Mouse (Mus musculus) granulocyte monocyte progenitor cell, adult 5-6 weeks (primary cell): ENCODE data around the gene Clec2g. TPM values are rescaled to one million over a fixed set of nuclear protein-coding genes. Genes with fewer than 3 reads are reported as not detected.
"Not testable (repeated sequence)": the region's sequence is repeated elsewhere in the genome, so short reads cannot be mapped to it uniquely, and the experiment has no call there.

Experiments
- ATAC-seq: replicated peaks from 2 replicates; pipeline ENCODE4 v1.8.0; 2016; ENCODE audit warnings: mild to moderate bottlenecking, moderate TSS enrichment, inconsistent platforms; ENCODE audit not compliant: poor library complexity, severe bottlenecking
- total RNA-seq, 2 experiments: library from RNA; stranded (forward) in 1 of 2; stranded (reverse) in 1 of 2; fragments of 200-712, 200-1000 nt in 1 of 2; fragments of >200 nt in 1 of 2; fragmentation: Nextera tagmentation in 1 of 2; gene quantifications; 2 replicates each; pipeline ENCODE4 v1.2.3; 2014 to 2017

The Clec2g gene
- total RNA-seq (2014; fragmentation: Nextera tagmentation) (not detected in 2 replicates), total RNA-seq (2017) (not detected in 2 replicates)

GRCm38 (mm10) chr6:128934081-128934480 is at the start of gene Clec2g:
Gene Clec2g (plus strand): TSS chr6:128934381.
- not testable (repeated sequence) for ATAC-seq

DNA sequence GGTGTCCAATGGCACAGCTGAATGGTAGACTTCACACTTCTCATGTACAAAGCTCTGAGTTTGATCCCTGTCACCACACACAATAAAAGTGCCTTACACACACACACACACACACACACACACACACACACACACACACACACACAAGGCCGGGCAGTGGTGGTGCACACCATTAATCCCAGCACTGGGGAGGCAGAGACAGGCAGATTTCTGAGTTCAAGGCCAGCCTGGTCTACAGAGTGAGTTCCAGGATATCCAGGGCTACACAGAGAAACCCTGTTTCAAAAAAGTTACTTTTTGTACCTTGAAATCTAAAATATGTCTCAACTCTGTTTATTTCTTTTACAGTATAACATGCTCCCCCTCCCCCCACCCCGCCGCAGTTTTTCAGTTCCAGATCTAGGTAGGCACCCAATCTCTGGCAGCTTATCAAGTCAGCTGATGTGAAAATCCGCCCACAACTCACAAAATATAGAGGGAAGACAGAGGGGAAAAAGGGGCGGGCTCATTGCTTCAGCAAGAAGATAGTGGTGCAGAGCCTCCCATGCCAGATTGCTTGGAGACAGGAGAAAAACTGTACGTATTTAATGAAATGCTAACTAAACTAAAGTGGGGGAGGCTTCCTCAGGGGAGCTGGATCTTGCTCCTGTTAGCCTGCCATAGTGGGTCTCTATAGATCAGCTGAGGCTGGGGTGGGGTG is 46.9 kb upstream of the Clec2g start, which contains the start of gene Clec2i:
Gene Clec2i (plus strand): TSS at position 498 of the 700 bp plus-strand sequence.
- ATAC-seq, result peak; percentile 56

- ATAC-seq, result peak; percentile 68
These were observed 45.3 kb upstream of the Clec2g start for GRCm38 (mm10) chr6:128888834-128889233.

DNA sequence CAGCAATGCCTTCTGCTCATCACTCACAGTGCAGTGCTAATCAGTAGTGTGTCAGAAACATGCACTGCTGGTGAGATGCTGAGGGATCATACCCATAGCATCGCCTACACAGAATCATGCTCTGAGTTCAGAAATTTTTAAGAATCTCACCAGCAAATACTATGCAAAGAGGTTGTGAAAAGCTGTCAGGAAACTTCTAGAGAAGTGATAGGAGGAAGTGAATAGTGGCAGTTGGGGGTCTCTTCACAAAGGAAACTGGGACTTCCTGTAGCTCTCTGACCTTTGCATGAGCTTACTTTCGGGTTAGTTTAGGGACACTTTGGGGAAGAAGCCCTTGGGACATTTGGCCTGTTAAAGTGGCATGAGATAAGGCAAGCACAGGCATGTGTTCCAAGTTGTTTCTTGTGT is 43.2 kb upstream of the Clec2g start, which contains the start of gene BC035044:
Gene BC035044 (minus strand): TSS at position 179 of the 408 bp plus-strand sequence.
- ATAC-seq, result peak; percentile 63

DNA sequence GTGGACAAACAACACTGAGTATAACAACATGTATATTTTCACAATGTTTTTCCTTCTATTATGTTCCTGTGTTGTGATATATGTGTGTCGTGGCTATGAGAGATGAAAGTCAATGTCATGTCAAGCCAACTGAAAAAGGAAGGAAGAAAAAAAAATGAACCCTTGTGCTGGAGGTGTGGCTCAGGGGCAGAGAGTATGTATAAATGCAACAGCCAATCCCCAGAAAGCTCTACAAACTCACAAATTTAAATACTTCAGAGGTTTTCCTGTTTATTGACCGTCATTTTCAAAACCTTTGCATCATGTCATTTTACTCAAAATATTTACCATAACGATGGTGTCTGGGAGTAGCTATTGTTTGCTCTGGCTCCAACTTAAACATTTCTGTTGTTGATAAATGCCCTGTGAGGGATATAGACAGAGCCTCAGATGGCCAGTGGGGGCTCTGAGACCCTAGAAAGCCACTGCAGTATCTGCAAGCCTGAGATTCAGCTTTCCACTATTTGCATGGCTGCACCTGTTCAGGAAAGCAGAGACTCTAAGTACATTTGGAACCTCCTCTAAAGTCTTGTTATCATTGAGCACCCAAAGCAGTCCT is 38.7 kb upstream of the Clec2g start:
- no peak for ATAC-seq

DNA sequence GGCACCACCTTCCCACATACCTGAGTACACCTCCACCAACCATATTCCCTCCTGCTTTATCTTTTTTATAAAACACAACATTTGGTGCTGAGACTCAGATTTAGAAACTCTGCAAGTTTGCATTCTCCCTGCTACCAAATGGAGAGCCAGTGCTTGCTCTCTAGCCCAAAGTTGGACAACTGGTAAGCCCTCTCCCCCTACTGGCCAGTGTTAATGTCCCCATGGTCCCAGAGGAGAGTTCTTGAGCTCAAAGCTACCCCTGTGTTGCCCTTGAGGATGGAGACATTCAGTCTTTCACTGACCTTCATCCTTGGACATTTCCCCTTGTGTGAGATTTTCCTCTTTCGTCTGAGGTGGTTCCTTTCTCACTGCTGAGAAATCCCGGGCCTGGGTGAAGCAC is 34.1 kb upstream of the Clec2g start:
- ATAC-seq, result peak; percentile 67

DNA sequence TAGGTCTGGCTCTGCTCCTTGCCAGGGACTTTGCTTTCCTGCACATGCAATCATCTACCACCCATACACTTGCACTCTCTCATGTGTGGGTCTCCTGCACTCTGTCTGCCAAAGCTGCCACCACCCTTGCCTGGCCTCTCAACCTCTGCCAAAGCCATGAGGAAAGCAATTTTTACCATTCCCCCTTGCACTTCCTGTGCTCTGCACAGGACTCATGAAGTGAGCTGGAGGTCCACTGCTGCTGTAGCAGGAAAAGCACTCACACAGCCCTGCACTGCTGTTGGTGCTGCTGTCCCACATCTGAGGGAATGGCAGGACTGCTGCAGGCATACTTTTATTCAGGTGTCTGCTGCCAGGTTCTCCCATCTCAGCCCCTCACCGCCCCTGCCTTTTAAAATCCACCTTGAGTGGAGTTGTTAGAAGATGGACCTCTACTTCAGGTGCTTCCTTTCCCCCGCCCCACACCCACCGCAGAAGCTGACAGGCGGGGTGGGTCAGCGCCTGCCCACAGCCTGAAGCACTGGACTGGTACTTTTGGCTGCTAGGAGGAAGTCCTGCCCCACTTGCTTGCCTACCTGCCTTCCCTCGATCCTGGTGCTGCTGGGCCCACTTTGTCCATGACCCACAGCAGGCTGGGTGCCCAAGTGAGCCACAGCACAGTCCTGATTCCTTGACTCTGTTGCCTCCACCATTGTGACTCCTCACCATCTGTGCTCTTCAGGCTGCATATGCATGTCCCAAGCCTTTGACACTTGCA is 33.2 kb upstream of the Clec2g start:
- ATAC-seq, result peak; percentile 48

DNA sequence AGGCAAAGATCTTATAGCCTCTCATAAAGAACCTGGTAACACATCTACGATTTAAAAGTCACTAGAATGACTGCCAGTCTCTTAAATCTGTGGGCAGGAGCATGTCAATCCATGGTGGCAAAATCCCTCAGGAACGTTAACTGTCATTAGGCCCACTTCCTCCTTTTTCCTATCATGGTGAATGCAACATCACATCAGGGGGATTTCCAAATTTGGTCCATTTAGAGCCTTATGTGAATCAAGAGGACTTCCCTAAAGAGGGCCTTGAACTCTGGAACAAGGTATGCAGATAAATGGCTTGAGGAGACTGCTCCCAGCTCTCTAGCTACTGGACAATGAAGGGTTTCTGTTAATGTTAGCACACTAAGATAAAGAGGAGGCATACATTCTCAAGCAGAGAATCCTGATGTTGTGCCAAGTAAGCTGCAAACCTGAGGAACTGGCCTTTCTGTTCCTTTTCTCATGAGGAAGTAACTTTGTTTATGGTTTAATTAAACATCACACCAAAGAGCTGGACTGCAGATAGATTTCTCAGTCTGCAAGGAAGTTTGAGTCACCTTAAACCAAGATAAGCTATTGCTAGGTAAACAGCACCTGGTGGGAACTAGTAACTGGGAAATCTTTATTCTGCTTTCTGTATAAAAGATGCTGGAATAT is 20.5 kb upstream of the Clec2g start:
- ATAC-seq, result peak; percentile 89

DNA sequence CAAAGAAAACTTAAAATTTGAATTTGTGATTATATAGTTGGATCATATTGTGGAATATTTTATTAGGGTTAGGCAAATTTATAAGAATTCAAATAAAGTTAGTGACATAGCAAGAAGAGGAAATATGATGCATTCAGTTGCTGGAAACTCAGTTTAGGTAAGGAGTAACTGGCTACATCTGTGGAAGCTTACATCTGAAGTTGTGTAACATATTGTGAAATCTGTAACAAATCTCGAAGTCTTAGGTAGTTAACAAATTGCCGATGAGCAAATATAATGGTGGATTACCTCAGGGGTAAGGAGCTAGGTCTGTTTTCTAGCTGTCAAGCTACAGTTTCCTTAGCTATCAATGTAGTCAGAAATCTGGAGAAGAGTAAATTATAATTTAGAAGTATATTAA is 16.9 kb upstream of the Clec2g start:
- ATAC-seq, result peak; percentile 74

DNA sequence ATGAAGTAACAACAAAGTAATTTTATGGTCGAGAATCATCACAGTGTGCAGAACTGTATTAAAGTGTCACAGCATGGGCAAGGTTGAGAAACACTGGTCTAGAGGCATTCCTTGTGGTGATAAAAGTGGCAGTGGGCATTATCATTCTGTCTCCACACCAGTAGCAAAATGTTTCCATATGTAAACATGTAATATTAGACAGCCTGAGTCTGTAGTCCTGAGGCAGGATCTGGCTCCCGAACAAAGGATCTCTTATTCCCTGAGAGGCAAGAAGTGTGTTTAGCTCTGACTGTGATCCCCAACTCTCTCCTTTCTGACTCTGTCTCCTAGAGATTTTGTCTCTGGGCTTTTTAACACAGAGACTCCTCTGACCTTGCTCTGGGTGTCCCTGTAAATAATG is 1.1 kb upstream of the Clec2g start:
- no peak for ATAC-seq

DNA sequence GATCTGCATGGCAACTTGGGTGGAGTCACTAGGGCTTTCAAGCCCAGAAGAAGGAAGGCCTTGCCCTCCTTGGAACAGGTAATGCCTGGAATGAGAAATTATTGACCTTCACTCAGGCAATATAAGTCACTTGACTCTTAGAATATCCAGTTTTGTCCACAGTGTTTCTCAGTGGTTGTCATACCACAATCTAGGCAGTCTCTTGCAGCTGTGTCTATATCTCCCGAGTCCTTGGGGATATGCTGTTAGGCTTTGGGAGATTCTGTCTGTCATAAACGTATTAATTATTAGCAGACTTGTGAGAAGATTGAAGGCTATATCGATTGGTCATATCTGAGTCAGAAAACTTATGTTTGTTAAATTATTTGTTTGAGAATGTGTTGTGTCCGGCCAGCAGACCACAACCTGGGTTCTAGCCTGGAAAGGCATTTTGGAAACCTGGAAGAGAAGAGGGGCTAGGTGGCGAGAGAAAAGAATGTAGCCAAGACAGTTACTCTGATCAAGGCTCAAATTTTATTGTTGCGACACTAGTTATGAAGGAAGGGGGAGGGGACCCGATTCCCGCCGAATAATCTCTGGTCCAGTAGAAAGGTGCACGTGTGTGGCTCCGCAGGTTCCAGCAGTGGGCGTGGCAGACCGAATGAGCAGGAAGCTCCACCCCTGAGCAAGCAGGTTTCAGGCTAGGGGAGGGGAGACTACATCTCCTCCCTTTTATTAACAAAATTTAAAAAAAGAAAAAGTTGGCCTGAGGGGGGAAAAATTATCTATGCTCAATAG is 1.9 kb downstream of the Clec2g start:
- not testable (repeated sequence) for ATAC-seq

DNA sequence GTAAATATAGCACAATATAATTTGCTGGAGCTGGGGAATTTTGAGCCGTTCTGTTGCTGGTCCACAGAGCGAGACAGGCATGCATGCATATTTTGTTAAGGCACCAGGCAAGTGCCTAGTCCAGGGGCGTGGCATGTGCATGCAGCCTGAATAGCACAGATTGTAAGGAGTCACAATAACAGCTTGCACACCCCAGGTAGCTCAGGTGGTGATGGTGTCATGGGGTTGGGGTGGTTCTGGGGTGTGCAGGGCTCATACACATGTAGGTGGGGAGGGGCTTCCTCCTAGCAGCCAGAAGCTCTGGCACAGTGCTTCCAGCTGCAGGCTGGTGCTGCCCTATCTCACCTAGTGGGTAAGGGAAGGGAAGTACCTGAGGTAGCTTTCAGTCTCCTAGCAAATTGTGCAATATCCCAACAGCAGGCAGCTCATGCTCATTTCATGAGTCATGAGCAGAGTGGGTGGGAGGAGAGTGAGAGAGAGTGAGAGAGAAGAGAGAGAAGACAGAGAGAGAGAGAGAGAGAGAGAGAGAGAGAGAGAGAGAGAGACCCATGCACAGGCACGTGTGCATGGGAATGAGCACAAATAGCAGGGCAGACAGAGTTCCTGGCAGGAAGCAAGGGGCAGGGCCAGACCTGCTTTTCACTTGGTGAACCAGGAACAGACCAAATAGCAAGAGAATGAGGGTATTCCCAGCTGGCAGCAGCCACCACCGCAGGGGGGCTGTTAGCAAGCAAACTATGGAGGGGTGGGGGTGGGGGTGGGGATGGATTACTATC is 7.7 kb downstream of the Clec2g start:
- no peak for ATAC-seq

DNA sequence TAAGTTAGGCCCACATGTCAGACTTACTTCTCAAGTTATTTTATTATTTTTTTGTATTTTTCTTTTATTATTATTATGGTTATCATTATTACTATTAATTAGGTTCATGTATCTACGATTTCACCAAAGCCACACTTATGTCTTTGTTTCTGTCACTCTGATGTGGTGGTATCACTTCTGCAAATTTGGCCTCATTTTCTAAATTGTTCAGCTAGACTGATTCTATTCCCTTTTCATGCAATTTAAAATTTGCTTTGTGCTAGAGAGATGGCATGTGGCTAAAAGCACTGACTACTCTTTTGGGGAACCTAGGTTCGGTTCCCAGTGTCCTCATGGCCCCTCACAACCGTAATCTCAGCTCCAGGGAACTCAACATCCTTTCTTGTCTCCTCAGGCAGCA is 11.4 kb downstream of the Clec2g start:
- peak; percentile 55 for ATAC-seq

- peak; percentile 55 for ATAC-seq
These were observed 26.9 kb downstream of the Clec2g start for GRCm38 (mm10) chr6:128961110-128961509.

GRCm38 (mm10) chr6:128962108-128962507 is 27.9 kb downstream of the Clec2g start:
- ATAC-seq, result peak; percentile 56

DNA sequence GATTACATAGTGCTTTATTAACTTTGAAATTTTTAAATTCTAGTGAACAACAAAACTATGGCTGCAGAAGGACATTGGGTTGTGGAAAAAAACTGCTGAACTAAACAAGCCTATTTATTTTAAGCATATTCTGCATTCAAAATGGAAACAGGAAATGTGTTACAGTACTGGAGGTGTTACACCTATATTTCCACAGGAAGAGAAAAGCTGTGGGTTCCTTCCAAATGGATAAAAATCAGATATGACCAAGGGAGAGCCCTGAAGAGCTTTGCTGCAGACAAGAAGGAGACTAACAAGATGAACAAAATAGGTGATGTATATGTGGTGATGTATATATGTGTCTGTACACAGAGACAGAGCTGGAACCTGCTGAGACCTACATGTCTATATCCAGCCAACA is 30.3 kb downstream of the Clec2g start:
- no peak for ATAC-seq

GRCm38 (mm10) chr6:128968463-128968862 is 34.3 kb downstream of the Clec2g start:
- ATAC-seq, result peak; percentile 58

GRCm38 (mm10) chr6:128969741-128970140 is 35.6 kb downstream of the Clec2g start:
- ATAC-seq, result no peak
